Mouse (Mus musculus) stomach, postnatal 0 days (tissue): Measurements from ENCODE around the gene Gm49383. TPM values are rescaled to one million over a fixed set of nuclear protein-coding genes. Genes with fewer than 3 reads are reported as not detected.
"Not testable (repeated sequence)": the region's sequence is repeated elsewhere in the genome, so short reads cannot be mapped to it uniquely, and the experiment has no call there.

Source experiments
- ATAC-seq: fragments of 200-750 bp; cut with Nextera tagmentation; 2 replicates; pipeline ENCODE4 v1.8.0; 2017; ENCODE audit not compliant: low FRiP score, low TSS enrichment
- DNase-seq: peaks from one replicate; pipeline ENCODE4 v3.0.0-alpha.2; 2016; ENCODE audit warnings: low spot score
- H3K27ac ChIP-seq: fragments of 300-500 bp; sonication (generic); replicated peaks from 2 replicates; pipeline ENCODE4 v1.5.1; 2014; ENCODE audit warnings: mild to moderate bottlenecking, control low read depth
- H3K27me3 ChIP-seq: fragments of 300-500 bp; sonication (generic); 2 replicates; pipeline ENCODE4 v1.6.1; 2014; ENCODE audit warnings: low read length; ENCODE audit not compliant: control insufficient read depth, insufficient read depth
- H3K36me3 ChIP-seq: fragments of 300-500 bp; sonication (generic); 2 replicates; pipeline ENCODE4 v1.6.1; 2014; ENCODE audit warnings: low read length, mixed read lengths; ENCODE audit not compliant: control insufficient read depth, insufficient read depth
- H3K4me1 ChIP-seq: fragments of 300-500 bp; sonication (generic); replicated peaks from 2 replicates; pipeline ENCODE4 v1.6.1; 2014; ENCODE audit warnings: antibody characterized with exemption; ENCODE audit not compliant: control insufficient read depth, insufficient read depth
- H3K4me2 ChIP-seq: fragments of 300-500 bp; sonication (generic); replicated peaks from 2 replicates; pipeline ENCODE4 v1.6.1; 2014; ENCODE audit warnings: low read depth, mild to moderate bottlenecking, control low read depth, moderate library complexity
- H3K4me3 ChIP-seq: fragments of 300-500 bp; sonication (generic); 2 replicates; pipeline ENCODE4 v1.5.1; 2014; ENCODE audit warnings: low read depth, low read length, control low read depth
- H3K9ac ChIP-seq: fragments of 300-500 bp; sonication (generic); 2 replicates; pipeline ENCODE4 v1.6.1; 2014; ENCODE audit warnings: mild to moderate bottlenecking, low read length, control low read depth, mixed read lengths
- H3K9me3 ChIP-seq: fragments of 300-500 bp; sonication (generic); 2 replicates; pipeline ENCODE4 v1.6.1; 2016; ENCODE audit warnings: low read length; ENCODE audit not compliant: control insufficient read depth
- CTCF ChIP-seq: IDR thresholded peaks from 2 replicates; pipeline ENCODE4 v1.5.1; 2016; ENCODE audit warnings: antibody characterized with exemption, low read depth, mild to moderate bottlenecking, moderate library complexity
- EP300 ChIP-seq: optimal IDR thresholded peaks from 2 replicates; pipeline ENCODE3; 2016; ENCODE audit warnings: antibody characterized with exemption
- WGBS: fragments of 180-500 bp; shearing (Covaris S2); extraction: QIAGEN DNeasy Blood & Tissue Kit; methylation state at CpG from one replicate; pipeline ENCODE4 v1.1.7; 2014; 5-methylcytosine and 5-hydroxymethylcytosine counted together
- polyA plus RNA-seq: library from polyadenylated mRNA; unstranded; fragments of >200 nt; fragmentation: Nextera tagmentation; extraction: Ambion mirVana; gene quantifications from 2 replicates; pipeline ENCODE4 v1.2.1, GENCODE M21; 2015

Gm49383 gene
- polyA plus RNA-seq, 1 experiment from 2014 or later = 10.3 TPM

DNA sequence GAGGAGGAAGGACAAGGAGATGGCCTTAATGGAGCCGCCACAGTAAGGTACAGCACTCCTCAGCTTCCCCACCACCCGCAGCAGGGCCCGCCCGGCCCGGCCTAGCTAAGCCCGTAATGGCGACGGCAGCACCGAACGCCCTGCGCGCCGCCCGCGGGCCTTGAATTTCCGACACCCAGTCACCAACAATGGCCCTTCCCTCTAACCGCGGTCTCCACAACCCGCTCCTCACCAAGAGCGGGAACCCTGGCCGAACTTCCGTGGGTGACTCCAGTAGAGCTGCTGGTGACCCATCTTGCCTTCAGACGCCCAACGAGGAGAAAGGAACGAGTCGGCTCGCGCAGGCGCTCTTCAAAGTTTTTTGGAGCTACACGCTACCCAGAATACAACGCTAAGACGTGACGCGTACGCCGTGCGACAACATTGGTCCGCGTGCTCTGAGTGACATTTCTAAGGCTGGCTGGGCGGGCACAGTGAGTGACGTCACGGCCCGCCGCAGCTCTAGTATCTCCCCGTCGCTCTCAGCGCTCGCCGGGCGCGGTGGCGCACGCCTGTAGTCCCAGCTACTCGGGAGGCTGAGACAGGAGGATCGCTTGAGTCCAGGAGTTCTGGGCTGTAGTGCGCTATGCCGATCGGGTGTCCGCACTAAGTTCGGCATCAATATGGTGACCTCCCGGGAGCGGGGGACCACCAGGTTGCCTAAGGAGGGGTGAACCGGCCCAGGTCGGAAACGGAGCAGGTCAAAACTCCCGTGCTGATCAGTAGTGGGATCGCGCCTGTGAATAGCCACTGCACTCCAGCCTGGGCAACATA is 37.9 kb downstream of the Gm49383 start, which contains the start of gene Rps29:
TSS of gene Rps29 (minus strand) at position 422 of the 813 bp plus-strand sequence.
- DNase-seq = peak; percentile 98
- H3K4me1 ChIP-seq, H3K36me3 ChIP-seq, H3K9me3 ChIP-seq, H3K27me3 ChIP-seq: not testable (repeated sequence)
- Histone ChIP-seq H3K9ac (peak within 1 kb of the TSS; percentile 80), H3K27ac (peak within 1 kb of the TSS; percentile 96), H3K4me3 (peak within 1 kb of the TSS; percentile 67), H3K4me2 (peak within 1 kb of the TSS; percentile 40)
- ATAC-seq = peak; percentile 99
- under 1% methylated on average over 55 of the region's 68 CpGs for WGBS
- TF ChIP-seq EP300 = peak; percentile 71

DNA sequence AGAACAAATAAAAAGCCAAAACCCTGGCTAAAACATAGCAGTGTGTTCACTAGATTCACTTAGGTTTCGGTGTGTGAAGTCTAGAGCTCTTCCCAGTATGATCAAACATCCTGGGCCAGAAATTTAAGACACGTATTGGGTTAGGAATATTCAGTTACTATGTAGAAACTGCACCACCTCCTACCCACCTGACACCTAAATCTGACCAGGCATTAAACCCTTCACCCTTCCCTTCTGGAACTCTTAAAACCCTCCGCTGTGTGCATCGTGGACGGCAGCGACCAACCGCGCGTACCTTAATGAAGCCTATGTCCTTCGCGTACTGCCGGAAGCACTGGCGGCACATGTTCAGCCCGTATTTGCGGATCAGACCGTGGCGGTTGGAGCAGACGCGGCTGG is 38.5 kb downstream of the Gm49383 start:
- Histone ChIP-seq H3K4me1 (peaks cover 2% of the 10 kb centered on the region; the same call in 1 of the 2 replicates), H3K4me3 (peak overlapping the region; percentile 67), H3K4me2 (peak overlapping the region; percentile 40), H3K36me3 (no peaks in the 10 kb centered on the region), H3K27me3 (no peaks in the 10 kb centered on the region), H3K9me3 (no peaks in the 10 kb centered on the region), H3K9ac (peak overlapping the region; percentile 80), H3K27ac (peak overlapping the region; percentile 96)
- TF ChIP-seq EP300 = no peak
- no peak for TF ChIP-seq CTCF
- DNase-seq (no peak), ATAC-seq (no peak)
- WGBS = under 1% methylated on average over 19 of the region's 19 CpGs

DNA sequence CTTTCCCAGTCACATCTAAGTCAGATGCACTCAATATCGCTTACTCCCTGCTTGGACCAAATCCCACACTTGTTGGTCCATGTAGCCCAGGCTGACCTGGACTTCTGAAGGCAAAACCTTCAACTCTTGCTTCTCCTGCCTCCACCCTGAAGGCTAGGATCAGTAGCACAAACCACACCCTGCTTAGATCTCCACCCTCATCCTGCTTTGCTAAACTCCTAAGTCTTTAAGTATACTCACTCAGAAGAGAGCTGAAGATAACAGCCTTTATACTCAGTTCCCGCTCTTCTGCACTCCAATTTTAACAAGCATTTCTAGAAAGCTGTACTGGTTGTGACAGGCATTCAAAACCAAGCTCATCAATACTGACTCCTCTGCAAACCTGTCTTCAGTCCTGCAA is 39.8 kb downstream of the Gm49383 start:
- Histone ChIP-seq H3K4me2 (no peak overlapping the region), H3K9ac (no peak overlapping the region), H3K27me3 (no peaks in the 10 kb centered on the region), H3K4me3 (no peak overlapping the region), H3K27ac (no peak overlapping the region), H3K9me3 (no peaks in the 10 kb centered on the region), H3K4me1 (peaks cover 2% of the 10 kb centered on the region; the same call in 1 of the 2 replicates), H3K36me3 (no peaks in the 10 kb centered on the region)
- TF ChIP-seq CTCF = no peak
- no peak for TF ChIP-seq EP300
- WGBS = 88% methylated on average over 2 of the region's 2 CpGs
- ATAC-seq (no peak), DNase-seq (no peak)

DNA sequence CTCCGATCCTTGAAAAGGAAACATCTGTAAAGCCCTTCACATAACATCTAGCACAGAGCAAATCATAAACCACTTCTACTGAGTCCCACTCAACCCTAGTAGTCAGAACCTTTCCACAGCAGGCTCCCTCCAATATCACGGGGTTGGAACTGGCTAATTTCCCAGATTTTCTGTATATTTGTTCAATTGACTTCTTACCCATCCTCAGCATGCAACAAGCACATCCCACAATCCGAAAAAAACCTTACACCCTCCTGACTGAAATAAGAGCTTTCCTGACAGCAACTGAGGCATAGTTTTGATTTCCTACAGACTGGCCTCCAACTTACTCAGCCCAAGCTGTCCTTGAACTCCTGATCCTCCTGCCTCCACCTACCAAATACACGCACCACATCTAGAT is 40.5 kb downstream of the Gm49383 start:
- no peak overlapping the region for H3K9ac ChIP-seq
- no peak for ATAC-seq
- no peaks in the 10 kb centered on the region for H3K27me3 ChIP-seq
- H3K36me3 ChIP-seq = no peaks in the 10 kb centered on the region
- no peak for DNase-seq
- WGBS = 64% methylated on average over 4 of the region's 4 CpGs
- no peak overlapping the region for H3K27ac ChIP-seq
- H3K9me3 ChIP-seq = no peaks in the 10 kb centered on the region
- TF ChIP-seq CTCF (no peak), EP300 (no peak)
- no peak overlapping the region for H3K4me3 ChIP-seq
- H3K4me1 ChIP-seq = peaks cover 2% of the 10 kb centered on the region; the same call in 1 of the 2 replicates
- H3K4me2 ChIP-seq = no peak overlapping the region

DNA sequence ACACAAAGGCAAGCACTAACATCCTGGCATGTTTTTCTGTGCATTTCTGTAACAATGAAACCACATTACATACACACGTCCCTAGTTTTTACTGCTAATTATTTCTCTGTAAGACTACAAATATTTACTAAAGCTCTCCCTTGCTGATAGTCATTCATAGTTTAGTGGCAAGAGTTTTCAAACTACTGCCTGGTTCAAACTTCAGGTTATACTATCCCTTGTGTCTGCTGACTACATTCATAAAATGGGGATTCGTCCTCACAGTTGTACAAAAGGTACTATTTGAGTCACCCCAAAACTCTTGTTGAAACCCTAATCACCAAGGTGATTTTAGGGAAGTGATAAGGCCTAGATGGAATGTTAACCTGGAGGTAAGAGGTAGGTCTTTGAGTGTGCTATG is 41.0 kb downstream of the Gm49383 start:
- no peaks in the 10 kb centered on the region for H3K27me3 ChIP-seq
- ATAC-seq (no peak), DNase-seq (no peak)
- H3K4me3 ChIP-seq = no peak overlapping the region
- H3K9ac ChIP-seq = no peak overlapping the region
- TF ChIP-seq CTCF = no peak
- no peak for TF ChIP-seq EP300
- no peak overlapping the region for H3K4me2 ChIP-seq
- no peaks in the 10 kb centered on the region for H3K36me3 ChIP-seq
- H3K9me3 ChIP-seq = no peaks in the 10 kb centered on the region
- WGBS = 66% methylated on average over 2 of the region's 2 CpGs
- H3K4me1 ChIP-seq = peaks cover 2% of the 10 kb centered on the region; the same call in 1 of the 2 replicates
- H3K27ac ChIP-seq = no peak overlapping the region

GRCm38 (mm10) chr12:69150049-69150448 is 46.9 kb downstream of the Gm49383 start:
- DNase-seq (no peak), ATAC-seq (no peak)
- Histone ChIP-seq H3K4me2 (no peak overlapping the region), H3K27me3 (no peaks in the 10 kb centered on the region), H3K9me3 (no peaks in the 10 kb centered on the region), H3K4me3 (no peak overlapping the region), H3K4me1 (no peaks in the 10 kb centered on the region), H3K36me3 (no peaks in the 10 kb centered on the region), H3K9ac (no peak overlapping the region), H3K27ac (no peak overlapping the region)
- 50% methylated on average over 13 of the region's 13 CpGs for WGBS
- TF ChIP-seq EP300 (no peak), CTCF (no peak)
